ENCODE assay signal across 17 mouse cellular contexts in genomic region chr2:59951127-59951526, GRCm38 (mm10).
"Had no signal": no experiment of that assay in that cellular context is flagged by ENCODE, and none has a peak within 500 bp of the region (broad histone marks: within the 10 kb centered on the region; RNA-seq: fewer than 3 reads in every experiment).

No protein-coding gene starts in this region.

- DNase-seq: kidney, adult 9 months; kidney, postnatal 25 days; layer of hippocampus, adult 9-11 months; liver, embryonic 13.5 days; lung, embryonic 14.5 days; right cerebral cortex, adult 18-20 months; right cerebral cortex, postnatal 14 days; right cerebral cortex, postnatal 4 days; thymus, adult 2 months; thymus, postnatal 25 days had no signal

- H3K27ac ChIP-seq: layer of hippocampus, adult 2 months; liver, embryonic 13.5 days; macrophage; midbrain, embryonic 12.5 days; midbrain, embryonic 15.5 days; neural tube, embryonic 12.5 days; neural tube, embryonic 15.5 days; stomach, postnatal 0 days had no signal

- H3K4me3 ChIP-seq: layer of hippocampus, adult 2 months; liver, embryonic 13.5 days; midbrain, embryonic 12.5 days; midbrain, embryonic 15.5 days; neural tube, embryonic 12.5 days; neural tube, embryonic 15.5 days had no signal

- H3K4me1 ChIP-seq: liver, embryonic 13.5 days; midbrain, embryonic 12.5 days; midbrain, embryonic 15.5 days; neural tube, embryonic 12.5 days; neural tube, embryonic 15.5 days had no signal

- H3K27me3 ChIP-seq: liver, embryonic 13.5 days; midbrain, embryonic 12.5 days; midbrain, embryonic 15.5 days; neural tube, embryonic 12.5 days; neural tube, embryonic 15.5 days had no signal
